Mouse (Mus musculus) MEL (cell line): Measurements from ENCODE around the gene Eif2b3. TPM values are rescaled to one million over a fixed set of nuclear protein-coding genes. Genes with fewer than 3 reads are reported as not detected.
A peak's percentile ranks its signal among the peaks of the same experiment; 100 is the strongest.

ENCODE experiments used
- DNase-seq: peaks from one replicate; pipeline ENCODE4 v3.0.0; 2011; ENCODE audit warnings: low read depth, low spot score
- H3K27ac ChIP-seq: 2 replicates; pipeline ENCODE4 v1.5.1; 2012; ENCODE audit warnings: low read depth, mild to moderate bottlenecking, control low read depth, low read length, moderate library complexity; ENCODE audit not compliant: control insufficient read depth
- H3K27me3 ChIP-seq, 2 experiments: fragments of 150-350 bp in 1 of 2; sonication (generic) in 1 of 2; 2 replicates each; pipeline ENCODE4 v1.6.1; 2012; ENCODE audit warnings: low read length in 2 of 2, mild to moderate bottlenecking in 2 of 2, improper control_type of control experiment in 1 of 2, moderate library complexity in 1 of 2; ENCODE audit not compliant: insufficient read depth in 2 of 2, control insufficient read depth in 1 of 2
- H3K36me3 ChIP-seq, 2 experiments: 2 replicates each; pipeline ENCODE4 v1.6.1; 2012 to 2014; ENCODE audit warnings: low read length in 2 of 2, improper control_type of control experiment in 1 of 2, inconsistent platforms in 1 of 2, mild to moderate bottlenecking in 1 of 2; ENCODE audit not compliant: insufficient read depth in 2 of 2, control insufficient read depth in 1 of 2
- H3K4me1 ChIP-seq, 2 experiments: fragments of 150-350 bp in 1 of 2; sonication (generic) in 1 of 2; 2 replicates each; pipeline ENCODE4 v1.6.1; 2012; ENCODE audit warnings: low read length in 2 of 2, improper control_type of control experiment in 1 of 2, mild to moderate bottlenecking in 1 of 2; ENCODE audit not compliant: insufficient read depth in 2 of 2, control insufficient read depth in 1 of 2
- H3K4me3 ChIP-seq, 2 experiments: fragments of 150-350 bp in 1 of 2; sonication (generic) in 1 of 2; 2 replicates each; pipeline ENCODE4 v1.5.1; 2012; ENCODE audit warnings: low read depth in 2 of 2, low read length in 2 of 2, mild to moderate bottlenecking in 2 of 2, moderate library complexity in 2 of 2, control low read depth in 1 of 2, improper control_type of control experiment in 1 of 2; ENCODE audit not compliant: control insufficient read depth in 1 of 2, insufficient read depth in 1 of 2
- H3K79me2 ChIP-seq: 2 replicates; pipeline ENCODE4 v1.6.1; 2012; ENCODE audit warnings: mild to moderate bottlenecking, low read length, moderate library complexity; ENCODE audit not compliant: control insufficient read depth, poor library complexity, insufficient read depth
- H3K9ac ChIP-seq: 2 replicates; pipeline ENCODE4 v1.6.1; 2012; ENCODE audit warnings: low read depth, mild to moderate bottlenecking, control low read depth, low read length, moderate library complexity; ENCODE audit not compliant: control insufficient read depth, poor library complexity, severe bottlenecking
- H3K9me3 ChIP-seq: fragments of 150-350 bp; sonication (generic); replicated peaks from 2 replicates; pipeline ENCODE4 v1.6.1; 2012; ENCODE audit warnings: mild to moderate bottlenecking, low read length, improper control_type of control experiment, moderate library complexity; ENCODE audit not compliant: insufficient read depth
- BHLHE40 ChIP-seq: IDR thresholded peaks from 2 replicates; pipeline ENCODE4 v1.6.1; 2012; ENCODE audit warnings: low read depth, mild to moderate bottlenecking, inconsistent platforms, low read length, improper control_type of control experiment, borderline replicate concordance
- CHD1 ChIP-seq: IDR thresholded peaks from 2 replicates; pipeline ENCODE4 v1.6.1; 2012; ENCODE audit warnings: low read depth, mild to moderate bottlenecking, inconsistent platforms, low read length, improper control_type of control experiment
- CHD2 ChIP-seq: IDR thresholded peaks from 2 replicates; pipeline ENCODE4 v1.6.1; 2011; ENCODE audit warnings: low read length, improper control_type of control experiment
- CTCF ChIP-seq, 3 experiments: IDR thresholded peaks in 2 of 3; conservative IDR thresholded peaks in 1 of 3; 2 replicates each; pipeline ENCODE4 v1.5.1; 2011 to 2012; ENCODE audit warnings: low read length in 3 of 3, low read depth in 2 of 3, mild to moderate bottlenecking in 2 of 3, improper control_type of control experiment in 1 of 3, inconsistent platforms in 1 of 3, mixed read lengths in 1 of 3, moderate library complexity in 1 of 3; ENCODE audit not compliant: control insufficient read depth in 1 of 3, insufficient read depth in 1 of 3, poor library complexity in 1 of 3, severe bottlenecking in 1 of 3
- E2F4 ChIP-seq: IDR thresholded peaks from 2 replicates; pipeline ENCODE4 v1.6.1; 2011; ENCODE audit warnings: low read depth, low read length, improper control_type of control experiment, borderline replicate concordance
- ELF1 ChIP-seq: IDR thresholded peaks from 2 replicates; pipeline ENCODE4 v1.6.1; 2014; ENCODE audit warnings: low read depth, mild to moderate bottlenecking, inconsistent platforms, low read length, improper control_type of control experiment, moderate library complexity
- EP300 ChIP-seq, 2 experiments: IDR thresholded peaks; 2 replicates each; pipeline ENCODE4 v1.6.1; 2011; ENCODE audit warnings: improper control_type of control experiment in 2 of 2, low read length in 2 of 2, low read depth in 1 of 2, mild to moderate bottlenecking in 1 of 2
- ETS1 ChIP-seq: IDR thresholded peaks from 2 replicates; pipeline ENCODE4 v1.6.1; 2012; ENCODE audit warnings: low read depth, mild to moderate bottlenecking, inconsistent platforms, low read length, improper control_type of control experiment, moderate library complexity
- GABPA ChIP-seq: IDR thresholded peaks from 2 replicates; pipeline ENCODE4 v1.6.1; 2012; ENCODE audit warnings: low read depth, mild to moderate bottlenecking, inconsistent platforms, low read length, improper control_type of control experiment, moderate library complexity
- JUND ChIP-seq: IDR thresholded peaks from 2 replicates; pipeline ENCODE4 v1.6.1; 2011; ENCODE audit warnings: low read depth, mild to moderate bottlenecking, improper control_type of control experiment, low read length
- KAT2A ChIP-seq: conservative IDR thresholded peaks from 2 replicates; pipeline ENCODE4 v1.6.1; 2012; ENCODE audit warnings: low read depth, low read length, improper control_type of control experiment, inconsistent platforms
- MAFK ChIP-seq: IDR thresholded peaks from 2 replicates; pipeline ENCODE4 v1.6.1; 2011; ENCODE audit warnings: low read depth, mild to moderate bottlenecking, low read length, improper control_type of control experiment, borderline replicate concordance
- MAX ChIP-seq: IDR thresholded peaks from 2 replicates; pipeline ENCODE4 v1.6.1; 2011; ENCODE audit warnings: low read length, improper control_type of control experiment
- MEF2A ChIP-seq: IDR thresholded peaks from 2 replicates; pipeline ENCODE4 v1.6.1; 2014; ENCODE audit warnings: low read depth, mild to moderate bottlenecking, inconsistent platforms, low read length, improper control_type of control experiment; ENCODE audit not compliant: poor library complexity, insufficient replicate concordance, severe bottlenecking; ENCODE audit errors: extremely low read depth
- MXI1 ChIP-seq: IDR thresholded peaks from 2 replicates; pipeline ENCODE4 v1.6.1; 2011; ENCODE audit warnings: mild to moderate bottlenecking, low read depth, low read length, improper control_type of control experiment
- MYB ChIP-seq: IDR thresholded peaks from 2 replicates; pipeline ENCODE4 v1.6.1; 2011; ENCODE audit warnings: mild to moderate bottlenecking, low read depth, low read length, improper control_type of control experiment
- MYC ChIP-seq: IDR thresholded peaks from 2 replicates; pipeline ENCODE4 v1.6.1; 2011; ENCODE audit warnings: low read depth, mild to moderate bottlenecking, low read length, improper control_type of control experiment, moderate library complexity
- NRF1 ChIP-seq: IDR thresholded peaks from 2 replicates; pipeline ENCODE4 v1.6.1; 2014; ENCODE audit warnings: low read depth, mild to moderate bottlenecking, inconsistent platforms, low read length, improper control_type of control experiment, moderate library complexity; ENCODE audit not compliant: poor library complexity, insufficient read depth, severe bottlenecking
- POLR2A ChIP-seq, 2 experiments: IDR thresholded peaks; 2 replicates each; pipeline ENCODE4 v1.6.1; 2011 to 2012; ENCODE audit warnings: low read length in 2 of 2, mild to moderate bottlenecking in 2 of 2, control low read depth in 1 of 2, improper control_type of control experiment in 1 of 2, low read depth in 1 of 2, moderate library complexity in 1 of 2; ENCODE audit not compliant: control insufficient read depth in 1 of 2, insufficient read depth in 1 of 2, poor library complexity in 1 of 2
- POLR2AphosphoS2 ChIP-seq: IDR thresholded peaks from 2 replicates; pipeline ENCODE4 v1.6.1; 2011; ENCODE audit warnings: low read length, improper control_type of control experiment
- POLR2AphosphoS5 ChIP-seq: IDR thresholded peaks from 2 replicates; pipeline ENCODE4 v1.6.1; 2012; ENCODE audit warnings: low read depth, borderline replicate concordance, mild to moderate bottlenecking, inconsistent platforms, low read length, moderate library complexity, mixed read lengths
- RAD21 ChIP-seq: IDR thresholded peaks from 2 replicates; pipeline ENCODE4 v1.6.1; 2011; ENCODE audit warnings: mild to moderate bottlenecking, low read depth, low read length, improper control_type of control experiment
- SIN3A ChIP-seq: IDR thresholded peaks from 2 replicates; pipeline ENCODE4 v1.6.1; 2012; ENCODE audit warnings: low read length, improper control_type of control experiment, inconsistent platforms
- SMC3 ChIP-seq: IDR thresholded peaks from 2 replicates; pipeline ENCODE4 v1.6.1; 2011; ENCODE audit warnings: low read depth, low read length, improper control_type of control experiment
- TAL1 ChIP-seq: IDR thresholded peaks from 2 replicates; pipeline ENCODE4 v1.6.1; 2012; ENCODE audit warnings: mild to moderate bottlenecking, inconsistent platforms, low read length, moderate library complexity, mixed read lengths
- TBP ChIP-seq: IDR thresholded peaks from 2 replicates; pipeline ENCODE4 v1.8.0; 2011; ENCODE audit warnings: low read depth, low read length, improper control_type of control experiment
- TCF12 ChIP-seq: IDR thresholded peaks from 2 replicates; pipeline ENCODE4 v1.6.1; 2014; ENCODE audit warnings: low read depth, mild to moderate bottlenecking, inconsistent platforms, low read length, improper control_type of control experiment, moderate library complexity
- UBTF ChIP-seq: IDR thresholded peaks from 2 replicates; pipeline ENCODE4 v1.6.1; 2012; ENCODE audit warnings: low read depth, mild to moderate bottlenecking, inconsistent platforms, low read length, improper control_type of control experiment, moderate library complexity, borderline replicate concordance; ENCODE audit not compliant: insufficient read depth
- ZNF384 ChIP-seq: IDR thresholded peaks from 2 replicates; pipeline ENCODE4 v1.6.1; 2012; ENCODE audit warnings: low read depth, mild to moderate bottlenecking, inconsistent platforms, low read length, improper control_type of control experiment
- polyA plus RNA-seq, 2 experiments: library from polyadenylated mRNA; stranded (reverse) in 1 of 2; unstranded in 1 of 2; fragments of >175 nt in 1 of 2; fragments of >200 nt in 1 of 2; gene quantifications; 2 replicates each; pipeline versions ENCODE4 v1.2.1 to v1.2.4; 2012; ENCODE audit warnings: low replicate concordance in 2 of 2, low read depth in 1 of 2; ENCODE audit not compliant: insufficient read length in 2 of 2, insufficient read depth in 1 of 2, missing spikeins in 1 of 2
- total RNA-seq: library from RNA; depleted of rRNA; stranded (reverse); fragments of 300-350 nt; gene quantifications from 2 replicates; pipeline ENCODE4 v1.2.3, GENCODE M21; 2012

The Eif2b3 gene
- total and polyA plus RNA-seq, 3 experiments = 77.5 to 79.3 TPM; not detected in 1

DNA sequence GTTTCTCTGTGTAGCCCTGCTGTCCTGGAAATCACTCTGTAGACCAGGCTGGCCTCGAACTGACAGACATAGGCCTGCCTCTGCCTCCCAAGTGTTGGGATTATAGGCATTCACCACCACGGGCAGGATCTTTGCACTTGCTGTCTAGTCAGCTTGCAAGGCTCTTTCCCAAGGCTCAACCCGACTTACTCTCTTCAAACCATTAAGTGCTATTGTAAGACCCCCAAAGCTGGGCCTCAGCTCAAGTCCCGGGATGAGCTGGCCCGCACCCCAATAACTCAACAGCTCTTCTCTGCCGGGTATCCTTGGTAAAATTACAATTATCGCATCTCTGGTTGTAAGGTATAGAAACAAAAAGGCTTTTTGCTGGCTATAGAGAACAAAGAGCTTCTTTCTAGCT, 875 bp upstream of the Eif2b3 start:
- H3K9ac ChIP-seq = no peak overlapping the region
- no peak overlapping the region for H3K4me3 ChIP-seq
- DNase-seq = no peak
- H3K79me2 ChIP-seq = peaks cover 22% of the 10 kb centered on the region
- peaks cover 8 to 19% of the 10 kb centered on the region in 2 experiments for H3K36me3 ChIP-seq
- H3K27ac ChIP-seq = no peak overlapping the region
- no peaks in the 10 kb centered on the region for H3K9me3 ChIP-seq
- no peaks in the 10 kb centered on the region for H3K27me3 ChIP-seq
- peaks cover 0 to 9% of the 10 kb centered on the region in 2 experiments; a peak in 3 of 4 replicates for H3K4me1 ChIP-seq
- no peak for TF ChIP-seq ELF1
- no peak for TF ChIP-seq MEF2A
- TF ChIP-seq MAFK = no peak
- TF ChIP-seq TBP = no peak
- no peak for TF ChIP-seq ETS1
- no peak for TF ChIP-seq MYC
- no peak for TF ChIP-seq KAT2A
- no peak for TF ChIP-seq ZNF384
- TF ChIP-seq RAD21 = no peak
- no peak for TF ChIP-seq POLR2AphosphoS2
- no peak for TF ChIP-seq POLR2AphosphoS5
- TF ChIP-seq SIN3A = no peak
- TF ChIP-seq MXI1 = no peak
- no peak for TF ChIP-seq UBTF
- no peak for TF ChIP-seq JUND
- TF ChIP-seq CTCF (IDR thresholded peaks at IDR 0.05 in 2 of 3, conservative IDR thresholded peaks at IDR 0.05 in 1 of 3; ENCODE audit: control insufficient read depth in 1 of 3, insufficient read depth in 1 of 3, low read depth in 2 of 3, low read length in 3 of 3, poor library complexity in 1 of 3, severe bottlenecking in 1 of 3) = no peak
- no peak for TF ChIP-seq BHLHE40
- no peak for TF ChIP-seq POLR2A (IDR thresholded peaks at IDR 0.05; ENCODE audit: control insufficient read depth in 1 of 2, insufficient read depth in 1 of 2, low read depth in 1 of 2, low read length in 2 of 2, poor library complexity in 1 of 2)
- no peak for TF ChIP-seq GABPA
- TF ChIP-seq E2F4 = no peak

DNA sequence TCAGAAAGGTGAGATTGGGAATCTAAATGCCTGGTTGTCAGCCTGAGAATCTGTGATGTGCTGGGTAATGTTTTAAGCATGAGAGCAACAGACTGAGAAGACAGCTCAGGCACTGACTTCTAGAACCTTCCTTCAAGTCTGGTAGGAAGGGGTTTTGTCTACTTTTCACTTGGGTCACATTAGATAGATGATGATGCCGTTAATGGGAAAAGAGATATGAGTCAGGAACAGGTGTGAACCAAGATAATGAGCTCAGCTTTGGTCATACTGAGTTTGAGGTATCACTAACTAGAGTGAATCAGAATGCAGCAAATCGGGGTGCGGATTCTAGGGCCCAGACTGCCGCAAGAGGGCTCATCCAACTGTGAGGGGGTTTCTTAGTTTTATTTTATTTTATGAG, 4.3 kb downstream of the Eif2b3 start:
- DNase-seq = no peak
- peaks cover 23% of the 10 kb centered on the region for H3K79me2 ChIP-seq
- H3K4me3 ChIP-seq = no peak overlapping the region
- no peaks in the 10 kb centered on the region for H3K9me3 ChIP-seq
- no peak overlapping the region for H3K27ac ChIP-seq
- H3K4me1 ChIP-seq = peaks cover 0 to 12% of the 10 kb centered on the region in 2 experiments; a peak in 3 of 4 replicates
- H3K9ac ChIP-seq = no peak overlapping the region
- H3K27me3 ChIP-seq = no peaks in the 10 kb centered on the region
- H3K36me3 ChIP-seq = peaks cover 21 to 23% of the 10 kb centered on the region in 2 experiments
- TF ChIP-seq EP300 (IDR thresholded peaks at IDR 0.05; ENCODE audit: low read depth in 1 of 2, low read length in 2 of 2) (peak in 1 of 2 experiments; percentile 51; a peak in 2 of 4 replicates), MEF2A (no peak), POLR2A (IDR thresholded peaks at IDR 0.05; ENCODE audit: control insufficient read depth in 1 of 2, insufficient read depth in 1 of 2, low read depth in 1 of 2, low read length in 2 of 2, poor library complexity in 1 of 2) (no peak), CHD1 (no peak), KAT2A (no peak), SMC3 (no peak), TAL1 (peak; percentile 34; the same call in 1 of the 2 replicates), TCF12 (0 out of 2 replicates have a peak, but pooled peaks have one; percentile 11), ZNF384 (no peak), CHD2 (no peak), GABPA (no peak), MYB (no peak), NRF1 (no peak), MAX (no peak), MYC (no peak)
